Mouse (Mus musculus) bone marrow macrophage, adult 2 months (primary cell): Measurements from ENCODE around the gene Gtf2ird2. TPM values are rescaled to one million over a fixed set of nuclear protein-coding genes. Genes with fewer than 3 reads are reported as not detected.

Source experiments
- H3K27ac ChIP-seq: 2 replicates; pipeline ENCODE4 v1.5.1; 2012; ENCODE audit warnings: low read depth, low read length; ENCODE audit not compliant: insufficient read depth
- H3K4me1 ChIP-seq: 2 replicates; pipeline ENCODE4 v1.6.1; 2012; ENCODE audit warnings: low read length; ENCODE audit not compliant: control insufficient read depth, insufficient read depth
- H3K4me3 ChIP-seq: 2 replicates; pipeline ENCODE4 v1.5.1; 2012; ENCODE audit warnings: mild to moderate bottlenecking, low read length, moderate library complexity; ENCODE audit not compliant: insufficient read depth
- CTCF ChIP-seq: IDR thresholded peaks from 2 replicates; pipeline ENCODE4 v1.5.1; 2012; ENCODE audit warnings: low read depth, mild to moderate bottlenecking, low read length, moderate library complexity
- POLR2A ChIP-seq: IDR thresholded peaks from 2 replicates; pipeline ENCODE4 v1.6.1; 2012; ENCODE audit warnings: mild to moderate bottlenecking, low read depth, low read length, borderline replicate concordance
- polyA plus RNA-seq: library from polyadenylated mRNA; stranded (reverse); fragments of >200 nt; gene quantifications from 2 replicates; pipeline ENCODE4 v1.2.4, GENCODE M21; 2012; ENCODE audit not compliant: missing spikeins, insufficient read depth, insufficient read length

The Gtf2ird2 gene
- polyA plus RNA-seq, 1 experiment, result 5.5 TPM

DNA sequence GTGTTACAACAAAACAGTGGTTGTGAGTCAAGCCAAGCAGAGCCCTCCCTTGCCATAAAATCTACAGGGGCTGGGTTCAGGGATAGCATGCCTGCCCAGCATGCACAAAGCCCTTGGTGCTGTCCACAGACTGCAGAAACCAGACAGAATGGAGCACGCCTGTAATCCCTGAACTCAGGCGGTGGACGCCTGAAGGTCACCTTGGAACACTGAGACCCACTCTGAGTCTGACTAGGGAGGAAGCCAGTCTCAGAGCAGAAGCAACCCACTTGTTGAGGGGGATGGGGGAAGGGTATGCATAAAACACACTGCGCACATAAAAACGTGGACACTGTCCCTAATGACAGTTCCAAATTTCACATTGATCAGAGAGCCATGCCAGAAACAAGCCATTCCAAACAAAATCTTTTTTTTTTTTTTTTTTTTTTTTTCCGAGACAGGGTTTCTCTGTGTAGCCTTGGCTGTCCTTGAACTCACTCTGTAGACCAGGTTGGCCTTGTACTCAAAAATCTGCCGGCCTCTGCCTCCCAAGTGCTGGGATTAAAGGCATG is 27.8 kb upstream of the Gtf2ird2 start:
- Histone ChIP-seq H3K4me3 (no peak overlapping the region), H3K4me1 (peaks cover 6% of the 10 kb centered on the region), H3K27ac (no peak overlapping the region)
- TF ChIP-seq POLR2A (no peak), CTCF (no peak)

- TF ChIP-seq CTCF (no peak), POLR2A (no peak)
- Histone ChIP-seq H3K4me1 (no peaks in the 10 kb centered on the region), H3K27ac (no peak overlapping the region), H3K4me3 (no peak overlapping the region)
These were observed 19.1 kb upstream of the Gtf2ird2 start for GRCm38 (mm10) chr5:134164688-134165087.

DNA sequence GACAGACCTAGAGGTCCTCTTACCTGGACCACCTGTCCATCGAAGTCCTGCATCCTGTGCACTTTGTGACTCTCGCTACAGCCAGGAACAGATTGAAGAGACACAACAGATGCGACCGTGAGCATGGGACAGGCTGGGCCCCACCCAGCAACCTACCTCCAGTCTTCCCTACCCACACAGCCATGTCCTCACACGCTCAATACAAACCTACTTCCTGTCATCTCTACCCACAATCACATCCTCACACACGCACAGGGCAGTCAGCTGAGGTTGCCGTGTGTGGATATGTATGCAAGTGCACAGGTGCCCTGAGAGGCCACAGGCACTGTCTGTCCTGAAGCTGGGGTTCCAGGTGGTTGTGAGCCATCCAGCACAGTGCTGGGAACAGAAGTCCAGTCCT is 17.2 kb upstream of the Gtf2ird2 start:
- no peak for TF ChIP-seq CTCF
- TF ChIP-seq POLR2A, result no peak
- H3K4me1 ChIP-seq, result no peaks in the 10 kb centered on the region
- H3K4me3 ChIP-seq, result no peak overlapping the region
- H3K27ac ChIP-seq, result no peak overlapping the region

GRCm38 (mm10) chr5:134168033-134168432 is 15.8 kb upstream of the Gtf2ird2 start:
- no peak overlapping the region for H3K27ac ChIP-seq
- H3K4me3 ChIP-seq, result no peak overlapping the region
- H3K4me1 ChIP-seq, result no peaks in the 10 kb centered on the region
- TF ChIP-seq CTCF (no peak), POLR2A (no peak)

DNA sequence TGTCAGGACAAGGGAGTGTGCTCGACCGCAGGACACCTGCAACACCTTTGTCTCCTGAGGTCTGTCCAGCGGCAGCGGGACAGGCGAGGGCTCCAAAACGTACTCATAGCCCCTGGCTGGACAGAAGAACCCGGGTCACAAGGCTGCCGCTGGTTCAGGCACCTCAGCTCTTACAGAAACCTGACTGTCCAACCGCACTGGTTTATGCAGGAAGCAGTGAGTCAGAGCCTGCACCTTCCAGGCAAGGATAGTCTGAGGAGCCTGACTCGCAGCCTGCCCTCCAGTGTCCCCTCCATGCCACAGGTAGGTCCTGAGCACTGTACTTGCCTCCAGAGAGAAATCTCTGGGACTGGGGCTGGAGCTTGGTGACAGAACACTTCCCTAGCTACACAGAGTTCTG is 14.6 kb upstream of the Gtf2ird2 start:
- no peak for TF ChIP-seq CTCF
- no peak for TF ChIP-seq POLR2A
- H3K4me3 ChIP-seq, result no peak overlapping the region
- H3K27ac ChIP-seq, result no peak overlapping the region
- no peaks in the 10 kb centered on the region for H3K4me1 ChIP-seq

GRCm38 (mm10) chr5:134170167-134170566 is 13.7 kb upstream of the Gtf2ird2 start:
- H3K27ac ChIP-seq, result no peak overlapping the region
- no peak overlapping the region for H3K4me3 ChIP-seq
- peaks cover 4% of the 10 kb centered on the region; the same call in 1 of the 2 replicates for H3K4me1 ChIP-seq
- no peak for TF ChIP-seq POLR2A
- TF ChIP-seq CTCF, result no peak

DNA sequence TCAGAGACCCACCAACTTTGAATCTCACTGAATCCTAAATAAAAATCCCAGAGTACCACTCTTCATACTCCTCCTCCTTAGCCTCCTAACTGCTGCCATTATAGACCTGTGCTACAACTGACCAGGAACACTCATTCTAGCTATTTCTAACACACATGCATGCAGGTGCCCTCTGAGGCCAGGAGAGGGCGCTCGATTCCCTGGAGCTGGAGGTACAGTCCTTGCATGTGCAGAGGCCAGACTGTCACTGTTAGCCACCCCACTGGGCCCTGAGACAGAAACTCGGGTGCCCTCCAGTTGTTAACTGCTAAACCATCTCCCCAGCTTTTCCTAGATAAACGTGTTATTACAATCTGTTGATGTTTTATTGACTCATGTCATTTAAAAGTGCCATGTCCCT is 10.6 kb upstream of the Gtf2ird2 start:
- Histone ChIP-seq H3K27ac (no peak overlapping the region), H3K4me1 (peaks cover 4% of the 10 kb centered on the region; the same call in 1 of the 2 replicates), H3K4me3 (no peak overlapping the region)
- TF ChIP-seq CTCF (peak; percentile 87), POLR2A (no peak)

- Histone ChIP-seq H3K4me1 (peaks cover 4% of the 10 kb centered on the region; the same call in 1 of the 2 replicates), H3K27ac (peak overlapping the region; percentile 70), H3K4me3 (peak overlapping the region; percentile 85)
- TF ChIP-seq POLR2A (no peak), CTCF (no peak)
These were observed 8.1 kb upstream of the Gtf2ird2 start for GRCm38 (mm10) chr5:134175696-134176095.

DNA sequence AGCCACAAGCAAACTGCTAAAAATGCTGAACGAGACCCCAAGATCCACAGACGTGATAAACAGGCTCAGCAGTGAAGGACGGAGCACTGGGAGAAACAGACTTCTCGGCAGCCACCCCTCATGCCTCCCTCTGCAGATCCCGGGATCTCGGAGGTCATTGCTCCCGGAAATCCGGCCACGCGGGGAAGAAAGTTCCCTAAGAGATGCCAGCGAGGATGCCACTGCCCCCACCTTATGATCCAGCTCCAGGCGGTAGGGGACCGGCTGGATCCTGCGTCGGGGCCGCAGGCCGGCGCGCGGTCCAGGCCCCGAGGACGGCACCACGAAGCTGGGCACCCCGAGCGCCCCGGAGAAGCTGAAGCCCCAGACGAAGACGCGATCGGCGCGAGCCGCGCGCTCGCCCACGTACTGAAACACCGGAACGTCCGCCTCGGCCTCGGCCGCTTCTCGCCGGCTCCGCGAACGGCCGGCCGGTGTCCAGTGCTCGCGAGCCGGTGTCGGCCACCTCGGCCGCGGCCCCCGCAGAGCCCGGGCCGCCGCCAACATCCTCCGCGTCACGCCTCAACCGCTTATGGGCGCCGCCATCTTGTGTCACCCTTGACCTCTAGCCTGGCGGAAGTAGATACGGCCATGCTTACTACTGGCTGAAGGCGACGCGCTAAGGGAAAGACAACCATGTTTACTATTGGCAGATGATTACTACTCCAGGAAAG is 7.5 kb upstream of the Gtf2ird2 start, which contains the start of gene Rcc1l:
Gene Rcc1l, minus strand, starts transcription at position 606 of the 713 bp plus-strand sequence.
- Histone ChIP-seq H3K4me3 (peak within 1 kb of the TSS; percentile 85), H3K27ac (peak within 1 kb of the TSS; percentile 70), H3K4me1 (peaks cover 4% of the 10 kb centered on the region)
- TF ChIP-seq CTCF, result no peak
- TF ChIP-seq POLR2A, result no peak

DNA sequence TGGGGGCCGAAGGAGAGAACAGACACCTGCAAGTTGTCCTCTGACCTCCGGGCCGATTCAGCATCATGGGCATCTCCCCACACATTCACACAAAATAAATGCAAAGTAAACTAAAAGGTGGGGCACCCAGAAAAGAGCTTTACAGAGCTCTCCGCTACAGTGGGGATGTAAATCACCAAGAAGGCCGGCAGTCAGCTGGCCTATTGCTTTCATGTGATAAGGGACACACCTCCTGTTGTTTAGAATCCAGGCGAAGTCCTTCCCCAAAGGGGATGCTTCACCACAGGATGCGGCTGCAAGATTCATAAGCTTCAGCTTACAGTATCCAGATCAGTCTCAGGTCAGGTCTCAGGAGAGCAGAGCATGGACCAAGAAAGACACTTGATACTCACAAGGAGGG is 5.3 kb upstream of the Gtf2ird2 start:
- peaks cover 16% of the 10 kb centered on the region for H3K4me1 ChIP-seq

DNA sequence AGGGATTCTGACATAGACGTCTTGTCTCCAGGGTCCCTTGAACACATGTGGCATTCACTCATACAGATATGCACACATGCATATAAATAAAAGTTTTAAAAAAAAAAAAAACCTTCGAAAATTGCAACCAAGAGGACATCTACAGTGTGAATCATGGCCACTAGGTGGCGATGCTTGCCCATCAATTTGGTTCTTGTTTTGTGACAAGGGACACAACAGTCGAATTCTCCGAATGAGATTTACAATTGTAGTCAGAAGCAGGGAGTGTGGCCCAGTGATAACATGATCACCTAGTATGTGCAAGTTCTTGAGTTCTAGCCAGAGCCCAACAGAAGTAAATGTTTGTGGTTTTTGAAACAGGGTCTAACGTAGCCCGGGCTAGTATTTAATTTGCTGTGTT is 3.9 kb upstream of the Gtf2ird2 start:
- Histone ChIP-seq H3K27ac (no peak overlapping the region), H3K4me1 (peaks cover 12% of the 10 kb centered on the region), H3K4me3 (no peak overlapping the region)
- TF ChIP-seq POLR2A (no peak), CTCF (no peak)

More for the DNA sequence above, 5.3 kb upstream of the Gtf2ird2 start:
- Histone ChIP-seq H3K4me3 (no peak overlapping the region), H3K27ac (no peak overlapping the region)
- no peak for TF ChIP-seq POLR2A
- no peak for TF ChIP-seq CTCF
